Mouse (Mus musculus): Measurements from ENCODE around the gene Tmtc1. TPM values are rescaled to one million over a fixed set of nuclear protein-coding genes. Genes with fewer than 3 reads are reported as not detected.

Tmtc1 gene
- total RNA-seq, 2 experiments from 2014 or later = 46.0 to 52.6 TPM

DNA sequence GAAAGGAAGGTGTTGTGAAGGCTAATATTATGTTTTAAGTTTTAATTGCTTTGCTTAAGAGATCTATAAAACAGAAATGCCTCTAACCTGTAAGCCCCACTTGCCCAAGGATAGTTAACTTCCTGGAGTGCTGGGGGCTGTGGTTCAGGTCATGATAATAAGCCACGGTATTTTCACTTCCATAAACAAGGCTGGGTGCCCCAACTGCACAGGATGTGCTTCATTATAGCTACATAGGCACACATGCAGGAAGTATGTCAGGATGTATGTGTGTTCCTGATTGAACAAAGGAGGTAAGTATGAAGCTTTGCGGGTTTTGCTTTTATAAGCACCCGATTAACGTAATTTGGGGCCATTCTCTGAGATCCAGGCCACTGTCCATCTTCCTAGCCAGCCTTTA is 169.1 kb downstream of the Tmtc1 start:
- intact Hi-C loops (cut with DNase I; ENCODE audit: low total_unique reads) = no loop called here
- DNase-seq = no peak

DNA sequence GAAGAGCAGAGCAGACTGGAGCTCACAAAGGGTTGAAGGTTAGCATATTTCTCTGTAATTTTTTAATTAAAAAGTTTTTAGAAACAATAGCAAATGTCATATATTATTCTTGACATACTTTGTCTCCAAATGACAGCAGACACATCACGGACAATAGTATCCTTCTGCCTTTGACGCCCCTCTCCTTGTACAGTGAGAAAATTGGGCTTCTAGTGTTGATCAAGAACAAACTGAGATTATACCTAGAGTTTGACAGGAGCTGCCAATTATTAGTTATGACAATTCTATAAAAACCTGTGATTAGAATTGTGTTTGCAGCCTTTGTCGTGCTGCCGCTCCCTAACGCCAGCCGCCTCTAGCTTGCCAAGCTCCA is 183.5 kb downstream of the Tmtc1 start:
- DNase-seq = no peak
- intact Hi-C loops (cut with DNase I; ENCODE audit: low total_unique reads) = no loop called here

DNA sequence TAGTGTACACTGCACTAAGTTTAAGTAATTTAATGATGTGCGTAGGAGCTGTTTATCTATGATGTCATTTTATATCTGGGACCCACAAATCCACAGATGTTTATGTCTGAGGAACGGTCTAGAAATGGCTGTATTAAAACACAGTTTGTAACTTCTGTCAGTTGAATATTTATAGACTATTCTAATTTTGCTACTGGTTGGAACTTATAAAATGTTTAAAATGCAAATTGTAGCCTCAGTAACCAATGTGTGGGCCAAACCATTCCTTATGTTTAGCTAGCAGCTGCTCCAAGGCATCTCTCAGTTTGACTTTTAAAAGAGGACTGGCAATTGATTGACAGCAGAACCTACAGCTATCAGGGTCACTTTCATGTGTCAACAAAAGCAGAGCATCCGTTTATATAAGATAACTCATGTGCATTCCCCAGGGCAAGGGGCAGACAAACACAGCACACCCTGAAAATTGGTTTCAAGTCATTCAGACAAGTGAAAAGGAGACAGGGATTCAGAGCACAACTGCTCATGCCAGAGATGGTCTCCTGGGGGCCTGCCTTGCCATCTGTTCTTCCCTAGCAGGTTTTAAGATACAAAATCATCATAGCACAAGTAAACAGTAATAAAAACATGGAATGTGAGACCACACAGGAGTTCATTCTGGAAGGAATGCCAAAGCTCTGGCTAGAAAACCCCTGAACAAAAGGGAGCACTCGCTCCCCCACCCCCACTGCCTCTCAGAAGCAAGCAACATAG is 184.0 kb downstream of the Tmtc1 start:
- intact Hi-C loops (cut with DNase I; ENCODE audit: low total_unique reads) = loop anchor here (10.0 kb wide), 1 partner anchor 425 kb away; no protein-coding TSS in a partner anchor
- peak; percentile 38 for DNase-seq

- intact Hi-C loops (cut with DNase I; ENCODE audit: low total_unique reads) = loop anchor here (10.0 kb wide), 1 partner anchor 426 kb away; no protein-coding TSS in a partner anchor
These were observed 185.1 kb downstream of the Tmtc1 start for GRCm38 (mm10) chr6:148259074-148259473.

GRCm38 (mm10) chr6:148257805-148258204 is 186.4 kb downstream of the Tmtc1 start:
- no peak for DNase-seq
- intact Hi-C loops (cut with DNase I; ENCODE audit: low total_unique reads) = loop anchor here (10.0 kb wide), 1 partner anchor 427 kb away; no protein-coding TSS in a partner anchor

More at GRCm38 (mm10) chr6:148259074-148259473, 185.1 kb downstream of the Tmtc1 start:
- DNase-seq = no peak

DNA sequence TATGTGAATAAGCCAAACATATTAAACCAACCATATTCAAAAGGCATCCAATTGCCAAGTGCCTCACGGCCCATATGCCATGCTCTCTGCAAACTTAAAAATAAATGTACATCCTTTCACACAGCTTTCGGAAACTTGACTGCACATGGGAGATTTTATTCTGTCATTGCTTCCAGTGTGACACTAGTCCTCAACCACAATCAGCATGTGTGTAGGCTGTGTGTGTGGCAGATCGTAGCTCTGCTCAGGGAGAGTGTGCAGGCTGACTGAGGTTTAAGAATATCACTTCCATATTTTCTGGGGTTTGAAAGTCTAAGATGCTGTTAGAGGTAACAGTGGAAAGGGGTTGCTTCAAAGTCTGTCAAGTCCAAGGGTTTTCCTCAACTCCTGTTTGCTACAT is 188.1 kb downstream of the Tmtc1 start:
- intact Hi-C loops (cut with DNase I; ENCODE audit: low total_unique reads) = loop anchor here (10.0 kb wide), 1 partner anchor 429 kb away; no protein-coding TSS in a partner anchor

DNA sequence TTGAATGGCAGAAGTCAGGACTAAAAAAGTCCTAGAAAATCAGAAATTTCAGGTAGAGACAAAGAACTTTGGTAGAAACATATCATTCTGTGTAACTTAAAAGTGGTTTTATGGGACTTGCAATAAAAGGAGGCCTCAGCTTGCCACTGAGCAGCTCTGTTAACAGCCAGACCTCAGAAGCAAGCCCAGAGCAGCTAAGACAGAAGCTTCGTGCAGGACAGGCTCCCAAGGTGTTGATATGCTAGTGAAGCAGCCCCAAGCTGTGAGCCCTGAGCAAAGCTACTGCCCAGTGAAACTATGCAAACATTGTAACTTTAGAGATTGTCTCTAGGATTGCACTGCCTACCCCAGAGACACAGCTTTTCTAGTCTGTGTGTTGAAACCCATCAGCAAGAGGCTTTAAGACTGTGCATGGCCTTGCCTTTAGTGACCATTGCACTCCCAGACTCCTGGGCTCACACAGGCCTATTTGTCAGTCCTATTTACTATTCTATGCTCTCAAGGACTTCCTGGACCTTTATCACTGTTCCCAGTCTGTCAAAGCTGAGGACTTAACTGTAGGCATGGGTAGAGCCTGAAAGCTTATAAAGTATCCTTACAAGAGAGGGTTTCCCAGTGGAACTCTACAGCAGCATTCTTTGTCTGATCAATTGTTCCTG is 188.7 kb downstream of the Tmtc1 start:
- intact Hi-C loops (cut with DNase I; ENCODE audit: low total_unique reads) = loop anchor here (10.0 kb wide), 1 partner anchor 429 kb away; no protein-coding TSS in a partner anchor
- DNase-seq = no peak

More for the DNA sequence above, 188.1 kb downstream of the Tmtc1 start:
- no peak for DNase-seq

GRCm38 (mm10) chr6:148249221-148249620 is 195.0 kb downstream of the Tmtc1 start:
- no peak for DNase-seq
- intact Hi-C loops (cut with DNase I; ENCODE audit: low total_unique reads) = loop anchor here (10.0 kb wide), 1 partner anchor 666 kb away; no protein-coding TSS in a partner anchor

DNA sequence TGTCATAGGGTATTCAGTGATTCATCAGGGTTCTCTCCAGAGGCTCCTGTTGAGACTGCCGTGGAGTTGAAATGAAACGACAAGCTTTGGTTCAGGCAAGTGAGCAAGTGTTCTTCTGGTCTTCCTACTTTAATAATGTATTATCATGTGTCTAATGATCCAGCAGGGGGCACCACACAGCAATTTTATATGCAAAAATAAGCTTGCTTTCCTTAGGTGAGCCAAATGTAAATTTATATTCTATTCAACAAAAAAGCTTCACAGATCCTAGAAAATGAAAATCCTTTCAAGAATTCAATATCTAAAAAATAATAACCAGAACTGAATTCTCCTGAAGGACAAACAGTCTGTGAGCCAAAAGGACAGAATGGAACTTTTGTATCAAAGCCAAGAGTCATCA is 195.6 kb downstream of the Tmtc1 start:
- peak; percentile 24 for DNase-seq
- intact Hi-C loops (cut with DNase I; ENCODE audit: low total_unique reads) = loop anchor here (10.0 kb wide), 1 partner anchor 666 kb away; no protein-coding TSS in a partner anchor

DNA sequence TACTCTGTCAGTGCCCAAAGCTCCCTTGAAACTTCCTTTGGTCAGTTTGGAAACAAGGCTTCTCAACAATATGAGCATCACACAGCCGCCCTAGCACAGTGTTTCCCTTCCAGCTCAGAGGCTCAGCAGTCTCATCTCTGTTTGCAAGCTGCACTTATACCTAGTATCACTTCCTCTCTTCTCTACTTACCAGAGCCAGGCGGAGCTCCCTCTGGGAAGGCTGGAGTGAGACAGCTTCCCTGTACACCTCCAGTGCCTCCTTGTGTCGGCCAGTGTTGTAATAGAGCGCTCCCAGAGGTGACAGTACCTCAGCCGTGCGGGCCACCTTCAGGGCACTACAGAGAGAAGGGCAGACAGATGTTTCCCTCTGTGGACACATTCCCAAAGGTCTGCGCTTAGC is 197.6 kb downstream of the Tmtc1 start:
- no peak for DNase-seq
- intact Hi-C loops (cut with DNase I; ENCODE audit: low total_unique reads) = loop anchor here (10.0 kb wide), 1 partner anchor 668 kb away; no protein-coding TSS in a partner anchor

DNA sequence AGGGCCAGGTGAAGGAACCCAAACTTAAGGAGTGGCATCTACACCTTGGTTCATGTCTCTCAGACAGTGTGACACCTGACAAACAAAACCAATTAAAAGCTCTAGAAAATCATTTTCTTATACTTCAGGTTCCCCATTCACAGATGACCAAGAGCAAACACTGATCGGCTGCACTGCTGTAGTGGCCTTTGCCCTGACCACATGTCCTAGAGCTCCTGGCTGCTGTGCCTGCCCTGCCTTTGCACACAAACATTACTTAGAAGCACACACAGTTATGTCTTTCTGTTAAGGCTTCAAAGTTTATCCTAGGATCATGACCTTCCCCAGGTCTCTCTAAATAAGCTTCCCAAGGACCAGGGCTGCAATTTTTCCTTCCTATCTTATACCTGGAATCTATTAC is 199.4 kb downstream of the Tmtc1 start:
- no peak for DNase-seq
- intact Hi-C loops (cut with DNase I; ENCODE audit: low total_unique reads) = loop anchor here (10.0 kb wide), 1 partner anchor 670 kb away; no protein-coding TSS in a partner anchor

DNA sequence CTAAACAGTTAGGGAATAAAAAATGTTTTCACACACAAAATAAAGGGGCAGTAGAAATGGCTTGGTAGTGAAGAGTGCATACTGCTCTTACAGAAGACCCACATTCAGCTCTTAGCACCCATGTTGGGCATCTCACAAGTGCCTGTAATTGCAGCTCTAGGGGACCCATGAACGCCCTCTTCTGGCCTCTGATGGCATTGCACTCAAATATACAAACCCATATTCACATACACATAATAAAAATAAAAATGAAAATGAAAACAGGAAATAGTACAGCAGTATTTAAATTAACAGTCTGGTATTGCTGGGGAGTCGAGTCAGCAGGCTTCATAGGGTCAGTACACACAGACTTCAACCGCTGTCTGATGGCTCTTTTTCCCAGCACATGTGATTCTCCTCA is 201.9 kb downstream of the Tmtc1 start:
- intact Hi-C loops (cut with DNase I; ENCODE audit: low total_unique reads) = loop anchor here (10.0 kb wide), 1 partner anchor 672 kb away; no protein-coding TSS in a partner anchor

DNA sequence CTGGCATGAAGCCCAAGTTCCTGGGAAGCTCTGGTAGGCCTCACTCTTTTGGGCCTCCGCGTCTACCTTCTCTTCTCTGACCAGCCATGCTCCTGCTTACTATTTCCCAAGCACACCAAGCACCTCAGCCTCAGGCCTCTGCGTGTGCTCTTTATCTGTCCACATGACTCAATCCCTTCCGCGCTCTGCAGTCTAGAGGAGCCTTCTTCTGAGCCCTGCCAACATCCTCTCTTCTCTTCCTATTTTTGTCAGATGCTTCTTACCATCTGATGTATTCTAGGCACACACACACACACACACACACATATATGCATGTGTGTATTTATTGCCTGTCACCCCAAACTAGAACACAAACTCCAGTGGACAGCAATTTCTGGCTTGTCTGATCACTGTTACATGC is 202.5 kb downstream of the Tmtc1 start:
- DNase-seq = no peak
- intact Hi-C loops (cut with DNase I; ENCODE audit: low total_unique reads) = loop anchor here (10.0 kb wide), 1 partner anchor 673 kb away; no protein-coding TSS in a partner anchor

More for the DNA sequence above, 201.9 kb downstream of the Tmtc1 start:
- no peak for DNase-seq

DNA sequence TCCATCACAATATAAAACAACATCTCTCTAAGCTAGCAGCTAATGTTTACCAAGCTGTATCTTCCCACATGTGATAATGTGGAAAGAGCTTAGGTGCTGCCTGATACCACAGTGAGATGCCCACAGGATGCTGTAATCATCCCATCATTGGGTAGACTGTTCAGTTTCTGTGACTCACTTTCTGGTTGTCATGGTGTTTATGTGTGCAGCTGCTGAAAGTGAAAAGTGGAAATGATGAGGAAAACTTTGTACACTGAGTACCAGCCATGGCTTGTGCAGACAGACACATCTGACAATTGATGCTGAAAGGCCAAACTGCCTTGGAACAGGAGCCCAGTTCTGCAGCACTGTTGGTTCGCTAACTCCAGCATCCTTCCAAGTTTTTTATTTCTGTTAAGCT is 204.9 kb downstream of the Tmtc1 start:
- no peak for DNase-seq
- intact Hi-C loops (cut with DNase I; ENCODE audit: low total_unique reads) = no loop called here

- no peak for DNase-seq
These were observed 206.7 kb downstream of the Tmtc1 start for GRCm38 (mm10) chr6:148237453-148237852.

DNA sequence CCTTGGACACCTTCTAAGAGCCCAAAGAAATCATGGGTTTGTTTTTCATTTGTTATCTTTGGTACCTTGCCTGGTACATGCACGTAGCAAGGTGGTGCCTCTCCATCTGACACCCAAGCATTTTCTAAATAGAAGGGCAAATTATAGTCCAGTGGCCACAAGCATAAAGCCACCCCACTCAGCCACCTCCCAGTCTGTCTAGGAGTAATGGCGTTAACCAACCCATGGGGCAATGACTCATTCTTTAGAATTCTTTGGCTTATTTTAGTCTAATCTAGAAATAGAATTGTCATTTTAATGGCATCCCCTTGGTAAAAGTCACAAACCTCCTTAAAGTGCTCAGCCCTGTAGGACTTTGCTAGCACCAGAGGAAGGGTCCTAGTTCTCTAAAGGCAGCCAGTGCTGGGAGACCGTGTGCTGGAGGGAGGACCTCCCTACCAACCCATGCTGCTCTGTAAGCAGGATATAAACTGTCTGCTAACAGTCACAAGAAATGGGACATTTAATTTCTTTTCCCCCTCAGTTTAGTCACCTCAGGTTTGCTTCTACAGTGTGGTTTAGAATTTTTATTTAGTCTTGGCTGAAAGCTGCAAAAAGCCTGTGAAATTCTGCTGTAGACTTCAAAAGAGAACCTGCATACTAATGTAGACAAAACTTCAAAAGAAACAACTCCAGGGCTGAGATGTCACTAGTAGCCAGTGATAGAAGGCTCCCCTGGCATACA is 209.9 kb downstream of the Tmtc1 start:
- intact Hi-C loops (cut with DNase I; ENCODE audit: low total_unique reads) = no loop called here
- DNase-seq = no peak

More at GRCm38 (mm10) chr6:148237453-148237852, 206.7 kb downstream of the Tmtc1 start:
- intact Hi-C loops (cut with DNase I; ENCODE audit: low total_unique reads) = no loop called here

GRCm38 (mm10) chr6:148227542-148227941 is 216.6 kb downstream of the Tmtc1 start:
- intact Hi-C loops (cut with DNase I; ENCODE audit: low total_unique reads) = no loop called here
- no peak for DNase-seq

GRCm38 (mm10) chr6:148222686-148223085 is 221.5 kb downstream of the Tmtc1 start:
- DNase-seq = no peak
- intact Hi-C loops (cut with DNase I; ENCODE audit: low total_unique reads) = no loop called here

DNA sequence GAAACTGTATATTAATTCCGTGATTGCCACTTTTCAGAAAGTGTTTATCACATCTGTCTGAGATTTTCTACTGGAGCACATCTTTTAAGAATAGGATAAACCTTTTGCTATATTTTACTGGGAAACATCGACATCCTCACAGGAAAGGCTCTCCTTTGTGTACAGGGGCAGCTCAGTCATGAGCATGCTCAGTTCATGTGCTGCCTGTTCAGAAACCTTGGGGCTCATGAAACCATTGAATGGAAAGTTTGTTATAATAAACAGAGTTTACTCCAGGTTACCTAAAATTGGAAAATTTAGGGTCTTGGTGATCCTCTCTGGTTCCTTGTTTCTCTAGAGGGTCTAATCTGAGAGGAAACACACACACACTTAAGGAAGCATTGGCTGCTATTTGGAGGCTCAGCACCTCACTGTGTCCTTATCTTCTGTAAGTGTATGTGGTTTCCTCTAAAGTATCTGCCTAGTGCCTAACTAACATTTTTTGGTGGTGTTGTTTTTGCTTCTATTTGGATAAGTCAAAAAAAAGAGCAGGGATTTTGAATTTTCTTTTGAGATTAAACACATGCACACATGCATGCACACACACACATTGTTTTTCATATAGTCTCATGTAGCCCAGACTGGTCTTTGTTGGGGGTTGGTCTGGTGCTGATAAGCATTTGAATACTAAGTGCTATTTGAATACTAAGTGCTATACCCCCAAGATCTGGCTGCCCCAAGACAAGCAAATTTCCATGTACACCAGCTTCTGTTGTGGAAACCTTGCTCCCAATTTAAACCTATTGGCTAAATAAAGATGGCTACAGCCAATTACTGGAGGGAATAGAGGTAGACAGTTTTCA is 225.7 kb downstream of the Tmtc1 start:
- DNase-seq = no peak
- intact Hi-C loops (cut with DNase I; ENCODE audit: low total_unique reads) = no loop called here
